Mouse (Mus musculus) neural tube, embryonic 15.5 days (tissue): ENCODE measurements around the gene Gm3402. TPM values are rescaled to one million over a fixed set of nuclear protein-coding genes. Genes with fewer than 3 reads are reported as not detected.
"Not testable (repeated sequence)": the region's sequence is repeated elsewhere in the genome, so short reads cannot be mapped to it uniquely, and the experiment has no call there.

Experiments used
- ATAC-seq: fragments of 200-750 bp; cut with Nextera tagmentation; 2 replicates; pipeline ENCODE4 v1.8.0; 2017; ENCODE audit warnings: mild to moderate bottlenecking, moderate TSS enrichment, moderate library complexity; ENCODE audit not compliant: low FRiP score
- H3K27ac ChIP-seq: fragments of 300-500 bp; sonication (generic); replicated peaks from 2 replicates; pipeline ENCODE4 v1.5.1; 2015; ENCODE audit warnings: mild to moderate bottlenecking, inconsistent platforms
- H3K27me3 ChIP-seq: fragments of 300-500 bp; sonication (generic); replicated peaks from 2 replicates; pipeline ENCODE4 v1.6.1; 2015; ENCODE audit warnings: inconsistent platforms
- H3K36me3 ChIP-seq: fragments of 300-500 bp; sonication (generic); 2 replicates; pipeline ENCODE4 v1.6.1; 2015; ENCODE audit warnings: inconsistent platforms
- H3K4me1 ChIP-seq: fragments of 300-500 bp; sonication (generic); 2 replicates; pipeline ENCODE4 v1.6.1; 2015; ENCODE audit warnings: inconsistent platforms
- H3K4me2 ChIP-seq: fragments of 300-500 bp; sonication (generic); 2 replicates; pipeline ENCODE4 v1.6.1; 2015; ENCODE audit warnings: inconsistent platforms, mild to moderate bottlenecking, moderate library complexity
- H3K4me3 ChIP-seq: fragments of 300-500 bp; sonication (generic); replicated peaks from 2 replicates; pipeline ENCODE4 v1.5.1; 2015; ENCODE audit warnings: mild to moderate bottlenecking, inconsistent platforms
- H3K9ac ChIP-seq: fragments of 300-500 bp; sonication (generic); replicated peaks from 2 replicates; pipeline ENCODE4 v1.6.1; 2015; ENCODE audit warnings: mild to moderate bottlenecking, inconsistent platforms
- H3K9me3 ChIP-seq: fragments of 300-500 bp; sonication (generic); replicated peaks from 2 replicates; pipeline ENCODE4 v1.6.1; 2016; ENCODE audit warnings: inconsistent platforms
- WGBS: fragments of 180-500 bp; shearing (Covaris S2); methylation state at CpG from one replicate; pipeline ENCODE4 v1.1.7; 2015; ENCODE audit warnings: mixed read lengths; 5-methylcytosine and 5-hydroxymethylcytosine counted together
- polyA plus RNA-seq: library from polyadenylated mRNA; unstranded; fragments of >200 nt; fragmentation: Nextera tagmentation; extraction: Ambion mirVana; gene quantifications from 2 replicates; pipeline ENCODE4 v1.2.1, GENCODE M21; 2015

Gm3402 gene
- polyA plus RNA-seq, 1 experiment from 2014 or later = not detected

DNA sequence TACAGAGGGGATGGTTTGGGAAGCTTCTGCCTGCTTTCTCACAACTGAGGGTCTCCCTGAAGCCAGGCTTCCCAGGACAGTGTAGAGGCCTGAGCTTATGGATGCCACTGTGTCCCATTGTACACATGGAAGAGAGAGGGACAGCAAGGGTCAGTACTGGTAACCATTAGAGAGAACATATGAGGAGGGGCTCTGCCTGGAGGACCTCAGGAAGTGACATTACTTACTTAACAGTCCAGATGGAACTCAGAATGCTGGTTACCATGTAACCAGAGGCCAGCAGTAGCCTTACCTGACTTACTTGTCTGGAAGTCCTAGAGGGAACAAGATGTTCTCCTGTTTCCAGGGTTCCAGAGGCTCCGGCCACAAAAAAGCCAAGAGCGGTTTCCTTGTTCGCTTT is 41.9 kb downstream of the Gm3402 start, which contains the start of gene Gm3415:
Gene Gm3415, plus strand, starts transcription at position 301 of the 400 bp plus-strand sequence.
- not testable (repeated sequence) for H3K4me3 ChIP-seq, H3K27ac ChIP-seq, H3K36me3 ChIP-seq, H3K4me2 ChIP-seq, H3K27me3 ChIP-seq, H3K9me3 ChIP-seq, ATAC-seq, H3K9ac ChIP-seq, H3K4me1 ChIP-seq
- WGBS = no CpG with 5 or more reads among the region's 3 CpGs

- Histone ChIP-seq H3K36me3 (no peaks in the 10 kb centered on the region), H3K27me3 (no peaks in the 10 kb centered on the region), H3K4me1 (no peaks in the 10 kb centered on the region), H3K4me3 (no peak overlapping the region), H3K27ac (no peak overlapping the region), H3K4me2 (no peak overlapping the region), H3K9me3 (no peaks in the 10 kb centered on the region), H3K9ac (no peak overlapping the region)
- 79% methylated on average over 1 of the region's 1 CpGs for WGBS
- no peak for ATAC-seq
These were observed 50.3 kb downstream of the Gm3402 start for GRCm38 (mm10) chr5:146564259-146564658.

Other genes with a start within 250 kb of the Gm3402 start
- gene Wasf3, start 129.1 kb upstream of the Gm3402 start, polyA plus RNA-seq = 19.4 and 22.2 TPM in 2 replicates
- gene Gm6408, start 32.2 kb upstream of the Gm3402 start, polyA plus RNA-seq = not detected in 2 replicates
- gene Gm6370, start 22.8 kb upstream of the Gm3402 start, polyA plus RNA-seq = not detected in 2 replicates
- gene 4930449I24Rik, start 11.7 kb upstream of the Gm3402 start, polyA plus RNA-seq = not detected in 2 replicates
- not detected in 2 replicates for gene Gm3404, start 11.7 kb downstream of the Gm3402 start, polyA plus RNA-seq
- not detected in 2 replicates for gene Gm3409, start 23.5 kb downstream of the Gm3402 start, polyA plus RNA-seq
- gene Gm3415, start 42.0 kb downstream of the Gm3402 start, polyA plus RNA-seq = not detected in 2 replicates
- 23.8 and 27.5 TPM in 2 replicates for gene Gpr12, start 71.1 kb downstream of the Gm3402 start, polyA plus RNA-seq